Mouse (Mus musculus) NIH3T3 (cell line): ENCODE results near the gene Gm21954.

Experiments
- DNase-seq: peaks from one replicate; pipeline ENCODE4 v3.0.0-alpha.2; 2012; ENCODE audit warnings: low read depth

Gm21954 gene

DNA sequence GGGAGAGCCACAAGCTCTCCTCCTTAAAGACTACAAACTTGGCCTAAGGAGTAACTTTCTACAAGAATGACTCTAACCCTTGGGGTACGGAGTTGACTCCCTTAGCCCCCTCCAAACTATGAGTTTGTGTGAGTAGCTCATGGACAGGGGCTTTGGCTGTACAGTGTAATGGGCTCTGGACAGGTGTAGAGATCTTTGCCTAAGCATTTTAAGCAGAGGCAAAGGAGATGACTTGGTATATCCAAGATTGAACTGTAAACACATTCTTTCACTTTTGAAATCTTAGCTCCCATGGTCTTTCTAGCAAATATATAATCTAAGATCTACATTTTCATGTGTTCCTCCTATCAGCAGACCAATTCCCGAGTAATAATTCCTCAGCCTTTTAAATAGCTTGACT lies at the start of gene Gm21954:
Gene Gm21954, minus strand, starts transcription at position 101 of the 400 bp plus-strand sequence.
- DNase-seq = no peak

DNA sequence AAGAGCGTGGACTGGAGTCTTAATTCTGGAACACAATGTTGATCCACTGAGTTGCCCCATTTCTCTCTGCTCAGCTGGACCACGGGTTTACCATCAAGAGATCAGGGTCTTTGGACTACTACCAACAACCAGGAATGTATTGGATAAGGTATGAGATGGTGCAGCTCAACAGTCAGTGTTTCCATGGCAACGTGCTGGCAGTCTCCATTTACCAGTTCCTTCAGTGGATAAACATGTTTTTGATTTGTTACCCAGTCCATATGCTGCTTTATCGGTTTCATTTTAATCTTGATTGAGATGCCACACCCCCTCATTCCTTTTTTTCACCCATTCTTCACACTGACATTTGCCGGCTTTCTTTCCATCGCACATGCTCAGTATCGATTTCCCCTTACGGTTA lies 49.8 kb upstream of the Gm21954 start:
- DNase-seq = peak; percentile 56

- peak; percentile 93 for DNase-seq
These were observed 48.5 kb upstream of the Gm21954 start for GRCm38 (mm10) chr3:55520240-55521180.

GRCm38 (mm10) chr3:55517454-55518014 lies 45.5 kb upstream of the Gm21954 start:
- peak; percentile 30 for DNase-seq

- DNase-seq = no peak
These were observed 44.0 kb upstream of the Gm21954 start for GRCm38 (mm10) chr3:55515966-55516365.

DNA sequence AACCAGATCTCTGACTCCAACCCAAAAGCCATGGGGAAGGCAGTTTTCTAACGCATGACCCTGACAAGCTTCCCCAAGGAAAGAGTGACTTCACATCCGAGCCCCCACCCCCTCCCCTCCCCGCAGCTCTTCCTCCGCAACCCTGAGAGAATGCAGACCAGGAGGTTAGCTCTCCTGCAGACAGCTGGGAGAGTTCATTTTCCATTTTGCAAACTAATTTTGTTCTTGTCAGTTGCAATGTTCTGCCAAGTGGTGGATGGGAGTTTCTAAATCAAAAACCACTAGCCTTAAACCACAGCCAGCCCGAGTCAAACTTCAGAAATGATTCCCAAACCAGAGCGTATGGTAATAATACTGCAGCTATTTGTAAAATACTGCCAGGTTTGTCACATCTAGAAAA lies 39.6 kb upstream of the Gm21954 start:
- peak; percentile 90 for DNase-seq

DNA sequence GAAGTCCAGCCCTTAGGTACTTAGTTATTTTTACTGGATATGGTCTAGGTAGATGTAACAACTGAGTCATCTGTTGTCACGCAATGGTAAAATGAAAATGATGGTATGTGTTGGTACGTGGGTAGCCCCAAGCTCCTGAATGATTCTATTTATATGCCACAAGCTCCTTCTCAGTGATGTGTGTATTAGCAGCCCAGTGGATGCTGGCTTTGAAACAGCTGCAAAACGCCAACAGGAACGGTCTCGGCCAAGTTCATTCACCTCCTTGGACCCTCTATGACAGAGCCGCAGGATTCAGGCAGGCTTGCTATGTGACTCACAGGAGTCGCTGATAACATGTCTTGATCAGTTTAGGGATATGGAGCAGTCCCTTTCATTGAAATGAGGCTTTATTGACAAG lies 38.2 kb upstream of the Gm21954 start:
- peak; percentile 46 for DNase-seq

GRCm38 (mm10) chr3:55499298-55499697 lies 27.3 kb upstream of the Gm21954 start:
- no peak for DNase-seq

DNA sequence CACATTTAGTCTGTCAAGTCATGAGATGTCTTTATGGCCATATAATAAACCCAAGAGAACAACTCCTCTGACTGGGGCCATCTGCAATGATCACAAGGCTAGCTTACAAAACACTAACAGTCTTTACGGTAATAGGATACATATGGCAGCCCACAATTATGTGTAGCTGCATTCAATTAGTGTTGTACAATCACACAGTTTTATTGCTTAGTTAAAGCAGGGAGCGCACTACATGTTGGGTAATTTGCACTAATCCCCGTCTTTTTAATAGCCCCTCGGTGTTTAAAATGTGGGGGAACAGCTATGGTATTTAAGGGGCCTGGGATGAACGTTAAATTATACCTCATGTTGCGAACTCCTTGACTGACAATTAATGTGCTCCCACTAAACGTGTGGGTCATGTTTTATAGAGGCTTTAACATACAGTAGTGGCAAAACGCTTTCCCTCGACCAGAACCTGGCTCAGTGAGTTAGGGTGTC lies 24.5 kb upstream of the Gm21954 start:
- no peak for DNase-seq

DNA sequence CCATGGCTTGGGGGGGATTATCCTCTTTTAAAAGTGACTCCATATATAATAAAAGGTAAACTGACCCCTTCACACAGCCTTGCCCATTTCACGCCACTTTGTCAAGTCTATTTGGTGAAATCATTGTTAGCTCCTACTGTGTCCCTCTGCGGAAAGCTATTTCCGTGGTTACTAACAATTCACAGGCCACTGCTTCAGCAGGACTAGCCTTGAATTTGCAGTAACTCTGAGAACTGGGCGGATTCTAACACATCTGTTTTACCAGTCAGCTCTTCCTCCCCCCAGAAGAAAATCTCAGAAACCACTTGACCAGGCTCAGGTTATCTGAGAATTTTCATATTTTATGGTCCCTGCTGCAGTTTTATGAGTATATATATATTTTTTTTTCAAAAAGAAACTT lies 23.9 kb upstream of the Gm21954 start:
- no peak for DNase-seq

DNA sequence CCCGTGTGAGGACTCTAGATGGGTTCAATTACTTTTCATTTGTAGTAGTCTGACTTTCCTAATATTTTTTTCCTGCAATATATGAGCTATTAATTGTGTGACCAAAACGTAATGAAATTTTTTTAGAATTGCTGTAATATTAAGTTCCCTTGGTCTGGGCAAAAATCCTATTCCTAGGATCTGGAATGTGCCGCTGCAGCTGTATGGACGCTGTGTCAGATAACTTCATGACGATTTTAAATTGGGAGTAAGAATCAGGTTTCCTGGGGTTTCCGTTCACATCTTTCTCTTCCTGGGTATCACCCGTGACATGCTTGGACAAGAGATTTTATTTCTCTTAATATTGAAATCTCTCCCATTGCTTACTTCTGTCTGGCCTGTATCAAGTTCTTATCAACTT lies 23.2 kb upstream of the Gm21954 start:
- no peak for DNase-seq

GRCm38 (mm10) chr3:55494348-55494747 lies 22.3 kb upstream of the Gm21954 start:
- DNase-seq = peak; percentile 60

- no peak for DNase-seq
These were observed 20.0 kb upstream of the Gm21954 start for GRCm38 (mm10) chr3:55492021-55492420.

- DNase-seq = no peak
These were observed 17.4 kb upstream of the Gm21954 start for GRCm38 (mm10) chr3:55489231-55489990.

DNA sequence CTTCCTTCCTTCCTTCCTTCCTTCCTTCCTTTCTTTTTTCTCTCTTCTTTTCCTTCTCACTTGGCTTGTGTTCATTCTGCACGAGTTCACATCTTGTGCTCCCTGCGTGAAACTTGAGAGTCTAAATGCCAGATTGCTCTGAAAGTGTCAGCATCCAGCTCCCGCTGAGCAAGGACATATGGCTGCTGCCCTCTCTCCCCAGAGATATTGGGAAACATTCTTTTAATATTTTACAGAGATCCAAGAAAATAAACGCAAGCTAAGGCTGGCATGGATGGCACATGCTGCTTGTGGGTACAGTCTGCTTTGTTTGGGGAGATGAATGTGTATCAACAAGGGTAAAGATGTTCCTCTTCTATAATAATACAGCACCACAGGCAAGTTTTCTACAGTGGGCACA lies 11.3 kb upstream of the Gm21954 start:
- DNase-seq = no peak

- DNase-seq = peak; percentile 10
These were observed 9.1 kb upstream of the Gm21954 start for GRCm38 (mm10) chr3:55481140-55481539.

- DNase-seq = no peak
These were observed 7.3 kb upstream of the Gm21954 start for GRCm38 (mm10) chr3:55479306-55479705.

DNA sequence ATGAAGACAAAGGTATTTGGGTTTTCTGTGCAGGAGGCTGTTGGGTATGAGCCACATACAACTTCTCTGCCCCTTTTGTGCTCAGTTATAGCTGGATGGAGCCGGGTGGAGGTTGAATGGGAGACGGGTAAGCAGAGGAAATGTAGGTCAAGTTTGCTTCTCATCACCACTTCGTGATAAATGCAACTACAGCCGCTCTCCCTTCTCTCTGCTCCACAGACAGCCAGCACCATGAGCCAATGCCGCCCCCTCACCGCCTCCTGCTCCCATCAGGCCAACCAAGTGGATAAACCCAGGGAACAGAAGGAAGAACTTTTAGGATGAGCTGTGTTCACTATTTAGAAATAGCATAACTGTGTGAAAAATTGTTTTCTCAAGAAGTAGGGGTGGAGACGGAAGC lies 4.7 kb upstream of the Gm21954 start:
- no peak for DNase-seq

GRCm38 (mm10) chr3:55473146-55473545 lies 1.1 kb upstream of the Gm21954 start:
- no peak for DNase-seq

DNA sequence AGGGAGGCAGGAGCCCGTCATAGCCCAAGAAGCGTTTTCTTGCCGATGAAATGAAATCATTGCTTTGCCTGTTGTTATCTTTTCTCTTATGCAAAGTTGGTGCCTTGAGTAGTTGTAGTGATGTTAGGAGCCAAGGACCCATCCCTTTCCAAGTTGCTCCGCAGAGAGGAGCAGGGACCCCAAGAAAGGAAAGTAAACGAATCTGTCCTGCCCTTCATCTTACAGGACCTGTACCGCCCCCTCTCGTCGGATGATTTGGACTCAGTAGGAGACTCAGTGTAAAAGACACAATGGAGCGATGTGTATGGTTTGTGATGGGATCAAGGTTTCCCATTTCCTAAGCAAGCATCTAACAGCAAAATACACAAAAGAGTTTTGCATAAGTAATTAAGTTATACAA lies 5.7 kb downstream of the Gm21954 start:
- DNase-seq = no peak

- DNase-seq = no peak
These were observed 6.2 kb downstream of the Gm21954 start for GRCm38 (mm10) chr3:55465785-55466184.

DNA sequence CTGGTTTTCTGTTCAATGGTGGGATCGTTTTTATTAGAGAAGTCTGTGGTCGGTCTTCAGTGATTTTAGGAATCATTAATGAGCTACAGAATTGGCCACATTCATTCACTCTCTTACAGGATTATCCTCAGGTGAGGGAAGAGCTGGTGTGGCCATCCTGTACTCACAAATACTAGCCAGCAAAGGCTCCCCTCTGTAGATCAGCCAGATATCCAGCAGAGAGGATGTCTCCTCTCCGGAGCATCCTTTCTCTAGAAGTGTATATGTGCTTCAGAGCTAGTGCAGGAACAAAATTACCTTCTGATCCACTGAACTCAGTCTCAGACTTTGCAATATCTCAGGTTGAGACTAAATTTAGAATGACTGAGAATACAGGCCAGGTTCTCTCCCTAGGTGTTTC lies 7.8 kb downstream of the Gm21954 start:
- no peak for DNase-seq
